Mouse (Mus musculus) limb, embryonic 11.5 days (tissue): ENCODE data around the gene Vax2. TPM values are rescaled to one million over a fixed set of nuclear protein-coding genes. Genes with fewer than 3 reads are reported as not detected.
A peak's percentile ranks its signal among the peaks of the same experiment; 100 is the strongest.

Experiments
- ATAC-seq: fragments of 200-750 bp; cut with Nextera tagmentation; 2 replicates; pipeline ENCODE4 v1.8.0; 2017; ENCODE audit warnings: low read depth; ENCODE audit not compliant: insufficient number of reproducible peaks, low FRiP score, low TSS enrichment
- DNase-seq: peaks from one replicate; pipeline ENCODE4 v3.0.0-alpha.2; 2015; ENCODE audit warnings: low spot score
- H3K27ac ChIP-seq: fragments of 300-500 bp; sonication (generic); replicated peaks from 2 replicates; pipeline ENCODE4 v1.5.1; 2014; ENCODE audit warnings: low read depth, mild to moderate bottlenecking, low read length
- H3K27me3 ChIP-seq: fragments of 300-500 bp; sonication (generic); 2 replicates; pipeline ENCODE4 v1.6.1; 2014; ENCODE audit warnings: mild to moderate bottlenecking, low read length, mixed read lengths; ENCODE audit not compliant: control insufficient read depth, insufficient read depth
- H3K36me3 ChIP-seq: fragments of 300-500 bp; sonication (generic); 2 replicates; pipeline ENCODE4 v1.6.1; 2014; ENCODE audit warnings: mild to moderate bottlenecking, low read length, moderate library complexity, mixed read lengths; ENCODE audit not compliant: control insufficient read depth, insufficient read depth
- H3K4me1 ChIP-seq: fragments of 300-500 bp; sonication (generic); 2 replicates; pipeline ENCODE4 v1.6.1; 2014; ENCODE audit warnings: low read length, mixed read lengths; ENCODE audit not compliant: control insufficient read depth, insufficient read depth
- H3K4me2 ChIP-seq: fragments of 300-500 bp; sonication (generic); 2 replicates; pipeline ENCODE4 v1.6.1; 2014; ENCODE audit warnings: low read depth, mild to moderate bottlenecking, moderate library complexity; ENCODE audit not compliant: severe bottlenecking
- H3K4me3 ChIP-seq: fragments of 300-500 bp; sonication (generic); 2 replicates; pipeline ENCODE4 v1.5.1; 2014; ENCODE audit warnings: low read depth, low read length
- H3K9ac ChIP-seq: fragments of 300-500 bp; sonication (generic); 2 replicates; pipeline ENCODE4 v1.6.1; 2014; ENCODE audit warnings: mild to moderate bottlenecking, low read length
- H3K9me3 ChIP-seq: fragments of 300-500 bp; sonication (generic); 2 replicates; pipeline ENCODE4 v1.6.1; 2016; ENCODE audit warnings: low read length; ENCODE audit not compliant: control insufficient read depth
- WGBS: fragments of 180-500 bp; shearing (Covaris S2); extraction: QIAGEN DNeasy Blood & Tissue Kit; methylation state at CpG from one replicate; pipeline ENCODE4 v1.1.7; 2014; 5-methylcytosine and 5-hydroxymethylcytosine counted together
- polyA plus RNA-seq: library from polyadenylated mRNA; unstranded; fragments of >200 nt; fragmentation: Nextera tagmentation; extraction: Ambion mirVana; gene quantifications from 2 replicates; pipeline ENCODE4 v1.2.1, GENCODE M21; 2014

Vax2 gene
- polyA plus RNA-seq = 1.5 and 2.7 TPM in 2 replicates

DNA sequence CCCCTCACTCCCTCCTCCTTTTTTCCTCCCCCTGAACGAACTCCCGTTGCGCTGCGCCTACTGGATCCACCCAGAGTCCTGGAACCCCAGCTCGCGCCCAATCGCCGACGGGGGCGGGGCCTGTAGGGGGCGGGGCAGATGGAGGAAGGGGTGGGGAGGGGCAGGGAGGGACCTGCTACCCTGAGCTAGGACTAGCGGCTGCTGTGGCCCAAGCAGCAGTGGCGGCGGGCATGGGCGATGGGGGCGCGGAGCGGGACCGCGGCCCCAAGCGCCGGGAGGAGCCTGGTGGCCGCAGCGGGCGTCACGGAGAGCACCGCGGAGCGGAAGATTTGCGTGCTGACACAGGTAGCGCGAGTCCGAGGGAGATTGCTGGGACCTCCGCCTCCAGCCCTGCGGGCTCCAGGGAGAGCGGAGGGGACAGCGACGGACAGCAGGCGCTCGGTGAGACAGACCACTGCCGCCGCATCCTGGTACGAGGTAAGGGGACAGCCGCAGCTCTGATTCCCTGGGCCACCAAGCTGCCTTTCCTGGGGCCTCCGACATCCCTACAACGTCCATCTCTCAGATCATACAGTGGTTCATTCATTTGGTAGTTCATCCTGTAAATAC is at the start of gene Vax2:
TSS of gene Vax2 (plus strand) at position 198 of the 609 bp plus-strand sequence.
- H3K9ac ChIP-seq = peak within 1 kb of the TSS; percentile 22; the same call in 1 of the 2 replicates
- peak; percentile 91 for DNase-seq
- 1% methylated on average over 45 of the region's 46 CpGs for WGBS

DNA sequence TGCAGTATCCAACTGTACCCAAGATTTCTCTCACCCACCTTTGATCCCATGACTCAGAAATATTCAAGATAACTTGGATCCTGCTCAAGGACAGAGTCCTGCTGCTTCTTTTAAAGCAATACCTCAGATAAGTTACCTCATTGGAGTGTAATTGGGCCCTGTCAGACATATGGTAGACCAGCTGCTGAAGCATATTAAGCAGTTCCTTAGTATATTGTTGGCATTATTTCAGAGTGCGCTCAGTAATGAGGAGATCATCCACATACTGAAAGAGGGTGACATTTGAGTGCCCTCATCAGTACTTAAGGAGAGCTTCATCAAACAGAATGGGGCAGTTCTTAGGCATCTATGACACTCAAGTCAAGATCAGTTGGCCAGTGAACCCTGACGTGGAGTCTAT is 46.1 kb upstream of the Vax2 start:
- Histone ChIP-seq H3K9ac (no peak overlapping the region), H3K27ac (no peak overlapping the region), H3K4me2 (no peak overlapping the region), H3K4me3 (no peak overlapping the region), H3K9me3 (no peaks in the 10 kb centered on the region), H3K36me3 (no peaks in the 10 kb centered on the region), H3K4me1 (no peaks in the 10 kb centered on the region), H3K27me3 (no peaks in the 10 kb centered on the region)
- 87% methylated on average over 2 of the region's 2 CpGs for WGBS
- DNase-seq = no peak
- no peak for ATAC-seq

More for the DNA sequence above, at the start of gene Vax2:
- Histone ChIP-seq H3K27me3 (peaks cover 94% of the 10 kb centered on the region), H3K27ac (no peak within 1 kb of the TSS), H3K4me2 (peak within 1 kb of the TSS; percentile 81), H3K4me3 (peak within 1 kb of the TSS; percentile 43), H3K4me1 (peaks cover 16% of the 10 kb centered on the region), H3K36me3 (no peaks in the 10 kb centered on the region), H3K9me3 (no peaks in the 10 kb centered on the region)
- ATAC-seq = peak; percentile 84

DNA sequence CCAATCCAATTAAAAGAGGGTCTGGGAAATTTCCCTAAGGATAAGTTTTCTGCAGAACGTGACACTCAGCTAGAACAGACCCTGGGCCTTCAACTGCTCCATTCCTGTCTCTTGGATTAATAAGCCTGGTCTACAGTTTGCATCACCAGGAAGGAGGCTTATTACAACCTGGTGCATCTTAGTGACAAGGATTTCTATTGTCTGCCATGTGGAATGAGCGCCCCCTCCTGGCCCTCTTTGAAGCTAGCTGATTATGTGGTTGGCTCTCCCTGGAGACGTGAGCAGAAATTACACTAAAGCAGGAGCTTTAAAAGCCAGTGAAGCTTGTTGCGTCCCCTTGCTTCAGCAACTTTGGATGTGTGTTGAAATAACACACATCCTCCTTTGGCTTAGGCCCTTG is 37.7 kb upstream of the Vax2 start:
- H3K27me3 ChIP-seq = no peaks in the 10 kb centered on the region
- H3K4me1 ChIP-seq = no peaks in the 10 kb centered on the region
- no peak overlapping the region for H3K27ac ChIP-seq
- ATAC-seq (no peak), DNase-seq (peak; percentile 85)
- H3K4me2 ChIP-seq = no peak overlapping the region
- H3K4me3 ChIP-seq = no peak overlapping the region
- H3K9me3 ChIP-seq = no peaks in the 10 kb centered on the region
- no peak overlapping the region for H3K9ac ChIP-seq
- H3K36me3 ChIP-seq = no peaks in the 10 kb centered on the region
- WGBS = 9% methylated on average over 4 of the region's 4 CpGs

DNA sequence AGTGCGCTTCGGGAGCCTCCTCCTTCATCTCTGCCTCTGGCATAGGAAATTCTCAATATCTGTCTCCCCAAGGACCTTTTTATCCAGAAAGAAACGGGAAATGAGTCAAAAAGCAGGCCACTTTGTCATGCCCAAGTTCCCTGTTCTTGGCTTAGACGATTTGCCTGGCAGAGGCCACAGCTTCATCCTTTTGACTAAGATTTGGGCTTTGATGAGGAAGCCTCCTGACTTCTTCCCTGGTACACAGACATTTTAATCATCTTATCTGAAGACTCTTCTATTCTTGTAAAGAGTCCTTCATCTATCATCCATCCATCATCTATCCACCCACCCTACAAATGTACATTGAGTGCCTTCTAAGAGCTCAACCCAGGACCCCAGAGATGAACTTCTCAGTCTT is 33.3 kb upstream of the Vax2 start, which contains the start of gene Cd207:
TSS of gene Cd207 (minus strand) at position 101 of the 400 bp plus-strand sequence.
- Histone ChIP-seq H3K9ac (no peak within 1 kb of the TSS), H3K4me3 (no peak within 1 kb of the TSS), H3K9me3 (no peaks in the 10 kb centered on the region), H3K4me2 (no peak within 1 kb of the TSS), H3K36me3 (no peaks in the 10 kb centered on the region), H3K27ac (no peak within 1 kb of the TSS), H3K27me3 (no peaks in the 10 kb centered on the region), H3K4me1 (no peaks in the 10 kb centered on the region)
- DNase-seq (no peak), ATAC-seq (no peak)
- WGBS = 80% methylated on average over 4 of the region's 4 CpGs

DNA sequence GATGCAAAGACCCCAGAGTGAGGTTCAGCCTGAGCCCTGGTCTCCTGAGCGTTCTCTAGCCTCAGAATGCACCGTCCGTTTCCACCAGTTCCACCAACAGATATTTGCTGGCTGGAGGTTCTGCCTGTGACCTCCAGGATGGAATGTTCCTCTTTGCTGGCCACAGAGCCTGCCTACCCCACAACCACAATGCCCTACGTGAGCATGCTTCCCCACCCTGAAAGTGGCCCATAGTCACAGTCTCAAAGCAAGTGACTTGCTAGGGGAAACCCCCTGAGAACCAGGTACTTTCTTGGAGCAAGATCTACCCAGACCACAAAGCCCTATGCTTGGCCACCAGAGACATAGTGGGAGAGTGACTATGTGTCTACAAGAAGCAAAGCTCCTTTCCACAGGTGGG is 21.7 kb upstream of the Vax2 start:
- WGBS = 81% methylated on average over 4 of the region's 4 CpGs
- peaks cover 32% of the 10 kb centered on the region for H3K27me3 ChIP-seq
- no peak for ATAC-seq

DNA sequence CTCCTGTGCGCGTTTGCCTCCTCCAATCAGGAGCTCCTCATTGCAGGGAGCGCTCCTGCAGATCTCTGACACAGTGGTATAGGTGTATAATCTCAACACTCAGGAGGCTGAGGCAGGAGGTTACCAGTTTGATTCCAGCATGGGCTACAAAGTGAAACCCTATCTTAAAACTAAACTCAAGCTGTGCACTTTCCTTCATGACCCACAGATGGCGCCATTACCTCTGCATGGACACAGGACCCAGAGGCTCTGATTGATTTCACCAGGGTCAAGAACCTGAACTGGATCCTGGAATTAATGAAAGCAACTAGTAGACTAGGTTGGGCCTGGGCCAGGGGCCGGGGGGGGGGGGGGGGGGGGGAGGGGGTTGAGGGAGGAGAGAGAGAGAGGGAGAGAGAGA is 20.8 kb upstream of the Vax2 start:
- no peak overlapping the region for H3K4me2 ChIP-seq
- H3K36me3 ChIP-seq = no peaks in the 10 kb centered on the region
- no peaks in the 10 kb centered on the region for H3K4me1 ChIP-seq
- DNase-seq (peak; percentile 72), ATAC-seq (no peak)
- H3K27ac ChIP-seq = no peak overlapping the region
- no peaks in the 10 kb centered on the region for H3K9me3 ChIP-seq
- H3K9ac ChIP-seq = no peak overlapping the region
- peaks cover 41% of the 10 kb centered on the region for H3K27me3 ChIP-seq
- WGBS = 21% methylated on average over 4 of the region's 5 CpGs
- H3K4me3 ChIP-seq = no peak overlapping the region

More for the DNA sequence above, 21.7 kb upstream of the Vax2 start:
- H3K36me3 ChIP-seq = no peaks in the 10 kb centered on the region
- no peak for DNase-seq
- no peak overlapping the region for H3K9ac ChIP-seq
- no peaks in the 10 kb centered on the region for H3K4me1 ChIP-seq
- H3K9me3 ChIP-seq = no peaks in the 10 kb centered on the region
- no peak overlapping the region for H3K27ac ChIP-seq
- H3K4me2 ChIP-seq = no peak overlapping the region
- no peak overlapping the region for H3K4me3 ChIP-seq

DNA sequence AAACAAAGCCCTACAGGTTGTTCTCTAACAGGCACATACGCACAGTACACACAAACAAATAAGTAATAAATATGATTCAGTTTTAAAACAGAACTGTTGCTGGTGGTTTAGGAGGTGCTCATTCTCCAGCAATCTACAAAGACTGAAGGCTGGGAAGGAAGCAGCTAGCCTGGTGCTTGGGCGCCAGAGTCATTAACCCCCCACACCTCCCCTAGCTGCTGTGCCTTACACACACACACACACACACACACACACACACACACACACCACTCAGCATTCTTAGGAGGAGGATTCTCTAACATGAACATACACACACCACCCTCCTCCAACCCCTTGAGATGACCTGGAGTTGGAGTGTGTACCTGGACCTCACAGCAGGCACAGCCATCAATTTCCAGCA is 20.1 kb upstream of the Vax2 start:
- H3K9ac ChIP-seq = no peak overlapping the region
- no peaks in the 10 kb centered on the region for H3K9me3 ChIP-seq
- ATAC-seq = no peak
- H3K4me3 ChIP-seq = no peak overlapping the region
- H3K4me2 ChIP-seq = no peak overlapping the region
- no peak for DNase-seq
- H3K4me1 ChIP-seq = no peaks in the 10 kb centered on the region
- H3K27me3 ChIP-seq = peaks cover 48% of the 10 kb centered on the region
- 55% methylated on average over 2 of the region's 2 CpGs for WGBS
- H3K36me3 ChIP-seq = no peaks in the 10 kb centered on the region
- no peak overlapping the region for H3K27ac ChIP-seq

DNA sequence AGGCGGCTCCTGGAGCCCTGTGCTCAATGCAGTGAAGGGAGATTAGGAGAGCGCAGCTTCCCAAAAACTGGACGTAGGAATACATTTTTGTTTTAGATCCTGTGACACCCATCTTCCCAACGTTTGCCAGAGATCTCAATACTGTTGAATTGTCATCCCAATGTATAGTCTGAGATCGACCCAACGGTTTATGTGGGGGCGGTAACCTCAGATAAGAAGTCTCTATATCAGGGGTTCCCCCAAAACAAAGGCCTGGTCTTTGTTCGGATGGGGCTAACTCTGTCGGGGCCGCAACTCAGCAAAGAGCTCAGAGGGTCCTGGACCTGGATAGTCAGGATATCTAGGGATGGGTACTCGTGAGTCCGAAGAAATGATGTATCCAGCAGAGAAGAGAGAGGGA is 18.1 kb upstream of the Vax2 start:
- no peak overlapping the region for H3K4me3 ChIP-seq
- no peaks in the 10 kb centered on the region for H3K4me1 ChIP-seq
- H3K27me3 ChIP-seq = peaks cover 68% of the 10 kb centered on the region
- H3K27ac ChIP-seq = no peak overlapping the region
- WGBS = 3% methylated on average over 12 of the region's 12 CpGs
- ATAC-seq (no peak), DNase-seq (no peak)
- H3K36me3 ChIP-seq = no peaks in the 10 kb centered on the region
- no peak overlapping the region for H3K9ac ChIP-seq
- no peaks in the 10 kb centered on the region for H3K9me3 ChIP-seq
- no peak overlapping the region for H3K4me2 ChIP-seq

DNA sequence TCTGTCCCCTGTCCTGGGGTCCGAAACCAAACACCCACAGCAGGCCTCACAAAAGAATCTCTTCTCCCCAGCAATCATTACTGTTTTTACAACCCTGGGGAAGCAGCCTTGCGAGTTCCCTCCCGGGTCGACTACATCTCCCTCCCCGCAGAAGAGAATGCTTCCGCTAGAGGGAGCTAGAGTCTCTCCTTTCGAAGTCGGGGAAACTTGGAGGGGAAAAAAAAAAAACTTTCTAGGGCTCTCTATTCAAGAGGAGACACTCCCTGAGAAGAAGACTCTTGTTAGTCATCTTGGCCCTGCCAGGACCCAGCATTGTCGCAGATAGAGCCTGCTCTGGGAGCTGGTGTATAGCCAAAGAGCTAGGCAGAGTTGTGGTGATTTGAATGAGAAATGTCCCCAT is 17.2 kb upstream of the Vax2 start:
- Histone ChIP-seq H3K4me1 (no peaks in the 10 kb centered on the region), H3K4me3 (no peak overlapping the region), H3K27me3 (peaks cover 76% of the 10 kb centered on the region), H3K36me3 (no peaks in the 10 kb centered on the region), H3K4me2 (no peak overlapping the region), H3K9ac (no peak overlapping the region), H3K9me3 (no peaks in the 10 kb centered on the region), H3K27ac (no peak overlapping the region)
- WGBS = 0% methylated on average over 9 of the region's 9 CpGs
- DNase-seq = peak; percentile 83
- ATAC-seq = no peak
